Mouse (Mus musculus): Measurements from ENCODE around the gene Coq5.

The Coq5 gene

DNA sequence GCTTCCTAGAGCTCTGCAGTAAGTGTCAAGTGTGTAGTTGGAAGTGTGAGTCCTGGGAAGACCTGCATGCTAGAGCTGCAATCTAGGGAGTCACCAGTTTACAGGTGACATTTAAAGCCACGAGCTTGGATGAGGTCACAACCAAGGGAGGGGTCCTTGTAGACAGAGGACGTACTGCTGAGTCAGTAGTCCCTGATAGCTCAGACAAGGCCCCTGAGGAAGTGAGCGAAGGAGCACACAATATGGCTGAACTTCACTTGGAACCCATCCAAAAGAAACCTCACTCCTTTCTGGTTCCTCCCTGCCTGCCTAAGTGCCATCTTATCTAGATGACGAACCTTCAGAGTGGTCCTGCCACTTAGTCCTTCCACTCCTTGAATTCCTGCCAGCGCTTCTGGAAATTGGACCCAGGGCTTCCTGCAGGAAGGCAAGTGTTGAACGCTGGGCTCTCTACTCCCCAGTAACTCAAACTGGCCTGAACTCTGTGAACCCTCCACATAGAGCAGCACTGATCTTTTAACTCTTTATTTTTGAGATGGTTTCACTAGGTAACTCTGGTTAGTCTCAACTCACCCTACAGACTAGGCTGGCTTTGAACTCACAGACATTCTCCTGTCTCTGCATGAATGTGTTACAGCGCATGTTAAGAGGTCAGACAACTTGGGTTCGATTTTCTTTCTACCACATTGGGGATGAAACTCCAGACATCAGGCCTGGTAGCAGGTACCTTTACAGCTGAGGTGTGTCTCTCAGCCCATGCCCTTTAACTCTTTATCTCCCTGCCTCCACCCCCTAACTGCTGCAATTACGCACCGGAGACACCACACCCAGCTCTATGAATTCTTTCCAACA is 33.6 kb downstream of the Coq5 start:
- DNase-seq, result no peak

- DNase-seq, result no peak
Observed at GRCm38 (mm10) chr5:115313668-115313943, 34.1 kb downstream of the Coq5 start.

- DNase-seq, result no peak
Observed at GRCm38 (mm10) chr5:115316968-115317644, 37.6 kb downstream of the Coq5 start.

- peak; percentile 37 to 61 for DNase-seq
Observed at GRCm38 (mm10) chr5:115317645-115318328, 38.3 kb downstream of the Coq5 start.

DNA sequence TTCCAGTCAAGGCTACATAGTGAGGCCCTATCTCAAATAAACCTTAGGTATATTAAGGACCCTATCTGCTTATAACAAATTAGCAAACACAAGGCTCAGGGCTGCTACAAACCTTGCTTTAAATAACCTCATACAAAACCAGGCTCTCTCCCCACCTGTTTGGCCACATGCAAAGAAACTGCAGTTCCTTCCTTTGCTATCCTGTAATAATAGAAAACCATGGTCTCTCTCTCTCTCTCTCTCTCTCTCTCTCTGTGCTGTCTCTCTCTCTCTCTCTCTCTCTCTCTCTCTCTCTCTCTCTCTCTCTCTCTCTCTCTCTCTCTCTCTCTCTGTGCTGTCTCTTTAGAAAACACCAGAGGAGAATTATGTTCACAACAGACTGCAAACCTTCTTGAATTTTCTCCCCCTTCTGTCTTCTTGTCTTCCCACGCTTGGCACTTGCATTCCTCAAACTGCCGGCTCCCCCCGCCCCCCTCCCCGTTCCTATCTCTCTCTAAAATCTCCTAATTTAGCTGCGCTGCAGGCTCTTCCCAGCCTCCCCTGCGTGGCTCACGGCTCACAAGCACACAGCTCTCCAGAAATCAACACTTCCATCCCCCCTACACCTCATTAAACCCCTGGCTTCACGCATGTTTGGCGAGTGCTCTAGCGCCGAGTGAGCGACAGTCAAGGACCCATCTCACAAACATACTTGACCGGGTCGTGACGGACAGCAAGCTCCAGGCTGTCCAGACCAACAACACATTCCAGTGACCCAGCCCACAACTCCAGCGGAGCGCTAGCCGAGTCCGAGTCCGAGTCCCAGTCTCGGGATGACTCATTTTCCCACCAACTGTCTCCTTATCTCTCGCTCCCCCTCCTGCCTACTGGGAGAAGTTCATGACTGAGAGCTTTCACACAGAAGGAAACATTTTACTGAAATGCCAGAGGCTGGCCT is 39.8 kb downstream of the Coq5 start:
- DNase-seq, result peak in 1 of 2 experiments; percentile 43

GRCm38 (mm10) chr5:115326256-115326831 is 46.9 kb downstream of the Coq5 start:
- no peak for DNase-seq

GRCm38 (mm10) chr5:115326875-115327609 is 47.6 kb downstream of the Coq5 start, which contains the start of gene Srsf9:
TSS of gene Srsf9 (plus strand) at chr5:115327177.
- peak; percentile 92 for DNase-seq

GRCm38 (mm10) chr5:115327610-115328548 is 48.4 kb downstream of the Coq5 start:
- peak; percentile 46 to 63 for DNase-seq

GRCm38 (mm10) chr5:115330955-115331354 is 51.5 kb downstream of the Coq5 start:
- DNase-seq, result no peak

DNA sequence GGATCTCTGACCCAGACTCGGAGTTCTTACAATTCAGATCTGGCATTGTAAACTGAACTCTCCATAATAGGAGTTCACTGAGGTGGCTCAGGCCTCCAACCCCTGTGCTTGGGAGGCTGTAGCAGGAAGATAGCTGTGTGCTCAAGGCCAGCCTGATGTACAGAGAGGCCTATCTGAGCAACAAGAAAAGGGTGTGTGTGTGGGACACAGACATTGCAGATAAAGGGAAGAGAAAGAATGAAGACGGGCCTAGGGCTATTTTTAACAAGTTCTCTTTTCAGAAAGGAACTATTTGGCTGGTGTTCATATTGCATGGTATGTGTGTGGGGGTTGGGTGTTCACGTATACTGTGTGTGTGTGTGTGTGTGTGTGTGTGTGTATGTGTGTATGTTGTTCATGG is 54.2 kb downstream of the Coq5 start:
- no peak for DNase-seq

DNA sequence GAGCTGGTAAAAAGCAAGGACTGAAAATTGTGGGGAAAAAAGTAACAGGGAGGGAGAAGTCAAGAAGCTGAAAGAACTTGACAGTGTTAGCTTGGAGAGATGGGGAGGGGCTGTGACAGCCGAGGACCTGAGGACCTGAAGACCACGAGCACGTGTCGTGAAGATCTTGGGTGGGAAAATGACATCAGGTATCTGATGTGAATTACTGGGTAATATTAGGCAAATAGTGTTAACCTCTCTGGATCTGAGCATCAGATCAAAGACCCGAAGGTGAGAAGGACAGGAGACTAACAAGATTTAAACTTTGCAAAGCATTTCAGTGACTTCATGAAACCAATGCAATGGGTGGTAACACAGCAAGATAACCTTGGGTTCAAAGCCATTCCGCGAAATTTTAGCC is 60.5 kb downstream of the Coq5 start:
- DNase-seq, result no peak

DNA sequence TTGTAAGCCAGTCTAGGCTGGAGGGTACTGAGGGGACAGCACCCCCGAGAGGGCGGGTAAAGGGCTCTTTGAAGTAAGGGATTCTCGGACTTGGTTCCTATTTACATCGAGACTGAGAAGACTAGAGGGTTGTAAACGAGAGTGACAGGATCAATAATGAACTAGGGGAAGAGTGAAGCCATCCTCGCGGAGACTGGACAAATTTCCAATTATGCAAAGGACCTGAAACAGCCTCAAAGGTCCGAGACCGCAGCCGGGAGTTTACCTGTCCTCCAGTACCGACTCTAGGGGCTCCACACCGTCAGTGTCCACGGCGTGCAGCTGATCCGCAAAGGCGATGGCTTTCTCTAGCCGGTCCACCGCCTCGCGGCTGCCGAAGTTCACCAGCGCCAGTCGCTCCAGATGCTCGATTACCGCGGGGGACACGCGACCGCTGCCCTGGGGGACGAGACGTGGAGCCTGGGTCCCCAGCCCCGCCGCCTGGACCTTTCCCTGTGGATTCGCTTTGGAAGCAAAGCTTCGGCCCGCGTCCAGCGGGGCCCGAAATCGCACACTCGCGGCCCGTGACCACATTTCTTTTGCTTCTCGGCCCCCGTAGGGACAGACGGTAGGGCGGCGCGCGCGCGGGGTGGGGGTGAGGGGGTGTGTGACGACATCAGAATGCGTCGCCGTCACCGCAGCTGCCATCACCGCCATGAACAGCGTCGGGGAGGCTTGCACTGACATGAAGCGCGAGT is 61.3 kb downstream of the Coq5 start, which contains the start of the genes Gatc and Triap1:
Gatc (minus strand) TSS at position 602 of the 737 bp plus-strand sequence.
Triap1 (plus strand) TSS at position 649 of the 737 bp plus-strand sequence.
- peak; percentile 67 to 70 for DNase-seq

GRCm38 (mm10) chr5:115341314-115342165 is 62.1 kb downstream of the Coq5 start:
- no peak for DNase-seq

Measured in thymus, adult 18-20 months (tissue).